Mouse (Mus musculus) ES-E14 (cell line): ENCODE measurements around the gene Rpl18a.

ENCODE experiments used
- CHD2 ChIP-seq: IDR thresholded peaks from 2 replicates; pipeline ENCODE4 v1.6.1; 2014; ENCODE audit warnings: mild to moderate bottlenecking, low read depth, low read length, inconsistent platforms
- MAFK ChIP-seq: IDR thresholded peaks from 2 replicates; pipeline ENCODE4 v1.6.1; 2014; ENCODE audit warnings: mild to moderate bottlenecking, low read depth, low read length, inconsistent platforms; ENCODE audit not compliant: insufficient read depth
- ZC3H11A ChIP-seq: IDR thresholded peaks from 2 replicates; pipeline ENCODE4 v1.6.1; 2012; ENCODE audit warnings: low read depth, mild to moderate bottlenecking, inconsistent platforms, low read length, borderline replicate concordance
- ZNF384 ChIP-seq: IDR thresholded peaks from 2 replicates; pipeline ENCODE4 v1.6.1; 2012; ENCODE audit warnings: low read depth, low read length, inconsistent platforms

DNA sequence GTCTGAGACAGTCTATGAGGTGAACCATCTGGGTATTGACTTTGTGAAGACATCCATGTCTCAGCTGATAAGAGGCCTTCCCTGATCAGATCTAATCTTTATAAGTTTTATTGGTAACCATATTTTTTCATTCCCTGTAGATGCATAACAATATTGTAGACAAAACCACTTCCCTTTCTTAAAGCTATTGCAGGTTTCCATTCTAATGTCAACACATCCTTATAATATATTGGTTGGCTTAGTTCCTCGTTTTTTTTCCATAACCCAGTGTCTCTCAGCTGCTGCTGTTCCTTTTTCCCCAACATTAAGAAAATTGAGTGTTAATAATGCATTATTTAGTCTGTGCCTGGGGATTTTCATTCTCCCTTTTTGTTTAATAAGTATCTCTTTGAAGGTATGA lies 46.0 kb upstream of the Rpl18a start:
- TF ChIP-seq MAFK (no peak), ZNF384 (no peak), CHD2 (no peak), ZC3H11A (no peak)
